ENCODE assay signal across 25 mouse cellular contexts in genomic region chr2:29501381-29501780, GRCm38 (mm10).
"Had no signal": no experiment of that assay in that cellular context is flagged by ENCODE, and none has a peak within 500 bp of the region (broad histone marks: within the 10 kb centered on the region; RNA-seq: fewer than 3 reads in every experiment).

No protein-coding gene starts in this region.

- H3K4me3 ChIP-seq: gastrocnemius, adult 2 months; heart, embryonic 10.5 days; heart, embryonic 12.5 days; hindbrain, embryonic 12.5 days; intestine, embryonic 15.5 days; layer of hippocampus, adult 2 months; limb, embryonic 13.5 days; limb, embryonic 15.5 days; liver, embryonic 12.5 days had no signal

- DNase-seq: gastrocnemius, adult 2 months; gastrocnemius, postnatal 10 days; gastrocnemius, postnatal 25 days; heart, adult 18-20 months; heart, postnatal 10 days; heart, postnatal 4 days; kidney, adult 18-20 months; kidney, adult 8-10 months; kidney, postnatal 10 days; kidney, postnatal 25 days; kidney, postnatal 4 days; left cerebral cortex, postnatal 4 days had no signal

- H3K4me2 ChIP-seq: heart, embryonic 12.5 days; hindbrain, embryonic 12.5 days; hindbrain, embryonic 14.5 days; intestine, embryonic 15.5 days; limb, embryonic 13.5 days; limb, embryonic 15.5 days; liver, embryonic 12.5 days had no signal

- H3K27me3 ChIP-seq: heart, embryonic 12.5 days; hindbrain, embryonic 12.5 days; intestine, embryonic 15.5 days; limb, embryonic 13.5 days; limb, embryonic 15.5 days; liver, embryonic 12.5 days had no signal

- ATAC-seq: hindbrain, embryonic 16.5 days; inflammation-experienced regulatory T-cells, adult 6 months; intestine, embryonic 15.5 days; intestine, postnatal 0 days; liver, embryonic 12.5 days had no signal

- H3K27ac ChIP-seq: gastrocnemius, adult 2 months; heart, embryonic 10.5 days; hindbrain, embryonic 12.5 days; hindbrain, embryonic 14.5 days; intestine, embryonic 15.5 days; layer of hippocampus, adult 2 months; limb, embryonic 13.5 days; limb, embryonic 15.5 days; liver, embryonic 12.5 days; liver, embryonic 14.5 days had no signal

- H3K36me3 ChIP-seq: heart, embryonic 10.5 days; intestine, embryonic 15.5 days had no signal

- H3K9me3 ChIP-seq: heart, embryonic 10.5 days; heart, embryonic 12.5 days; hindbrain, embryonic 12.5 days; intestine, embryonic 15.5 days; limb, embryonic 13.5 days; limb, embryonic 15.5 days; liver, embryonic 12.5 days had no signal

- H3K9ac ChIP-seq: heart, embryonic 12.5 days; hindbrain, embryonic 12.5 days; hindbrain, embryonic 14.5 days; intestine, embryonic 15.5 days; limb, embryonic 13.5 days; limb, embryonic 15.5 days; liver, embryonic 12.5 days; liver, embryonic 14.5 days had no signal

- H3K4me1 ChIP-seq: intestine, embryonic 15.5 days; limb, embryonic 15.5 days; liver, embryonic 12.5 days had no signal
